Mouse (Mus musculus) megakaryocyte, embryonic 14.5 days (primary cell): ENCODE results near the gene Ttc33. TPM values are rescaled to one million over a fixed set of nuclear protein-coding genes. Genes with fewer than 3 reads are reported as not detected.

ENCODE experiments used
- H3K27me3 ChIP-seq: replicated peaks from 2 replicates; pipeline ENCODE3; 2012; ENCODE audit warnings: inconsistent platforms
- H3K36me3 ChIP-seq: replicated peaks from 2 replicates; pipeline ENCODE3; 2012; ENCODE audit warnings: low read length, inconsistent platforms, mixed read lengths
- H3K4me1 ChIP-seq: 2 replicates; pipeline ENCODE4 v1.6.1; 2012; ENCODE audit warnings: inconsistent platforms
- H3K4me3 ChIP-seq: replicated peaks from 2 replicates; pipeline ENCODE3; 2012; ENCODE audit warnings: moderate library complexity, mild to moderate bottlenecking, inconsistent platforms
- H3K9me3 ChIP-seq: 2 replicates; pipeline ENCODE4 v1.6.1; 2012; ENCODE audit warnings: inconsistent platforms
- FLI1 ChIP-seq: IDR thresholded peaks from 2 replicates; pipeline ENCODE4 v1.6.1; 2012; ENCODE audit warnings: low read length, inconsistent platforms, mixed read lengths
- GATA1 ChIP-seq: IDR thresholded peaks from 3 replicates; pipeline ENCODE4 v1.6.1; 2012; ENCODE audit warnings: mixed read lengths, low read length, inconsistent platforms, borderline replicate concordance
- polyA plus RNA-seq: library from polyadenylated mRNA; stranded (reverse); fragments of >175 nt; gene quantifications from 2 replicates; pipeline ENCODE4 v1.2.3, GENCODE M21; 2012; ENCODE audit warnings: low replicate concordance; ENCODE audit not compliant: insufficient read depth

Ttc33 gene
- 18.4 TPM in 1 of 2 replicates, not detected in the other for polyA plus RNA-seq

- Histone ChIP-seq H3K9me3 (no peaks in the 10 kb centered on the region), H3K36me3 (peaks cover 36% of the 10 kb centered on the region), H3K4me3 (peak within 1 kb of the TSS; percentile 99), H3K27me3 (no peaks in the 10 kb centered on the region), H3K4me1 (peaks cover 61% of the 10 kb centered on the region)
- TF ChIP-seq FLI1: no peak
- no peak for TF ChIP-seq GATA1
These were observed at the start of gene Ttc33 for GRCm38 (mm10) chr15:5185366-5186292. Gene Ttc33, plus strand, starts transcription at chr15:5185525.

GRCm38 (mm10) chr15:5138021-5138856, 47.1 kb upstream of the Ttc33 start:
- H3K4me1 ChIP-seq: peaks cover 75% of the 10 kb centered on the region
- H3K4me3 ChIP-seq: no peak overlapping the region
- TF ChIP-seq FLI1: no peak
- TF ChIP-seq GATA1: no peak
- H3K27me3 ChIP-seq: no peaks in the 10 kb centered on the region
- no peaks in the 10 kb centered on the region for H3K36me3 ChIP-seq
- no peaks in the 10 kb centered on the region for H3K9me3 ChIP-seq

- H3K4me3 ChIP-seq: peak overlapping the region; percentile 60
These were observed 46.0 kb upstream of the Ttc33 start for GRCm38 (mm10) chr15:5139366-5139765.

GRCm38 (mm10) chr15:5139863-5140262, 45.5 kb upstream of the Ttc33 start:
- H3K27me3 ChIP-seq: no peaks in the 10 kb centered on the region
- H3K36me3 ChIP-seq: no peaks in the 10 kb centered on the region
- H3K9me3 ChIP-seq: no peaks in the 10 kb centered on the region
- peaks cover 69% of the 10 kb centered on the region for H3K4me1 ChIP-seq
- TF ChIP-seq GATA1: no peak
- no peak for TF ChIP-seq FLI1
- peak overlapping the region; percentile 60 for H3K4me3 ChIP-seq

More at GRCm38 (mm10) chr15:5139366-5139765, 46.0 kb upstream of the Ttc33 start:
- TF ChIP-seq FLI1: no peak
- TF ChIP-seq GATA1: no peak
- Histone ChIP-seq H3K27me3 (no peaks in the 10 kb centered on the region), H3K9me3 (no peaks in the 10 kb centered on the region), H3K36me3 (no peaks in the 10 kb centered on the region), H3K4me1 (peaks cover 69% of the 10 kb centered on the region)

GRCm38 (mm10) chr15:5140357-5140756, 45.0 kb upstream of the Ttc33 start:
- H3K4me1 ChIP-seq: peaks cover 69% of the 10 kb centered on the region
- H3K36me3 ChIP-seq: peaks cover under 1% of the 10 kb centered on the region
- H3K27me3 ChIP-seq: no peaks in the 10 kb centered on the region
- TF ChIP-seq GATA1: no peak
- TF ChIP-seq FLI1: no peak
- H3K4me3 ChIP-seq: peak overlapping the region; percentile 38
- H3K9me3 ChIP-seq: no peaks in the 10 kb centered on the region

- H3K4me3 ChIP-seq: peak overlapping the region; percentile 7
- no peak for TF ChIP-seq FLI1
- TF ChIP-seq GATA1: no peak
- H3K9me3 ChIP-seq: no peaks in the 10 kb centered on the region
- H3K4me1 ChIP-seq: peaks cover 72% of the 10 kb centered on the region
- H3K36me3 ChIP-seq: peaks cover 7% of the 10 kb centered on the region
- no peaks in the 10 kb centered on the region for H3K27me3 ChIP-seq
These were observed 43.3 kb upstream of the Ttc33 start for GRCm38 (mm10) chr15:5142047-5142446.

GRCm38 (mm10) chr15:5142714-5143113, 42.6 kb upstream of the Ttc33 start:
- Histone ChIP-seq H3K27me3 (no peaks in the 10 kb centered on the region), H3K9me3 (no peaks in the 10 kb centered on the region), H3K4me3 (no peak overlapping the region), H3K36me3 (peaks cover 7% of the 10 kb centered on the region), H3K4me1 (peaks cover 70% of the 10 kb centered on the region)
- TF ChIP-seq GATA1 (no peak), FLI1 (no peak)

GRCm38 (mm10) chr15:5143361-5144020, 41.8 kb upstream of the Ttc33 start, which contains the start of gene Prkaa1:
Gene Prkaa1, plus strand, starts transcription at chr15:5143861.
- H3K36me3 ChIP-seq: peaks cover 7% of the 10 kb centered on the region
- peak within 1 kb of the TSS; percentile 99 for H3K4me3 ChIP-seq
- peaks cover 70% of the 10 kb centered on the region for H3K4me1 ChIP-seq
- no peaks in the 10 kb centered on the region for H3K9me3 ChIP-seq
- no peaks in the 10 kb centered on the region for H3K27me3 ChIP-seq
- TF ChIP-seq GATA1: no peak
- no peak for TF ChIP-seq FLI1

GRCm38 (mm10) chr15:5144021-5144778, 41.1 kb upstream of the Ttc33 start:
- Histone ChIP-seq H3K9me3 (no peaks in the 10 kb centered on the region), H3K4me3 (peak overlapping the region; percentile 99), H3K4me1 (peaks cover 70% of the 10 kb centered on the region), H3K36me3 (peaks cover 7% of the 10 kb centered on the region), H3K27me3 (no peaks in the 10 kb centered on the region)
- no peak for TF ChIP-seq GATA1
- no peak for TF ChIP-seq FLI1
